Mouse (Mus musculus): ENCODE data around the gene Map7d3. TPM values are rescaled to one million over a fixed set of nuclear protein-coding genes. Genes with fewer than 3 reads are reported as not detected.

The Map7d3 gene
- polyA plus RNA-seq (2014; fragmentation: Illumina TruSeq; extraction: RNeasy Lipid Tissue Mini Kit (QIAGEN cat#74804); ENCODE audit: insufficient read depth, low read depth, low replicate concordance): 0.38 TPM

GRCm38 (mm10) chrX:56821765-56822603, at the start of gene Map7d3:
TSS of gene Map7d3 (minus strand) at chrX:56822326.

GRCm38 (mm10) chrX:56869863-56870262, 47.7 kb upstream of the Map7d3 start, which contains the start of gene Adgrg4:
TSS of gene Adgrg4 (plus strand) at chrX:56870163.

Other genes starting within 250 kb of the Map7d3 start
- 12.5 TPM for gene Mmgt1, start 224.3 kb downstream of the Map7d3 start, polyA plus RNA-seq (2014; fragmentation: Illumina TruSeq; extraction: RNeasy Lipid Tissue Mini Kit (QIAGEN cat#74804); ENCODE audit: insufficient read depth, low read depth, low replicate concordance)
- 17.1 TPM for gene Slc9a6, start 212.6 kb downstream of the Map7d3 start, polyA plus RNA-seq (2014; fragmentation: Illumina TruSeq; extraction: RNeasy Lipid Tissue Mini Kit (QIAGEN cat#74804); ENCODE audit: insufficient read depth, low read depth, low replicate concordance)
- 378 TPM for gene Fhl1, start 90.5 kb downstream of the Map7d3 start, polyA plus RNA-seq (2014; fragmentation: Illumina TruSeq; extraction: RNeasy Lipid Tissue Mini Kit (QIAGEN cat#74804); ENCODE audit: insufficient read depth, low read depth, low replicate concordance)
- gene Adgrg4, start 47.8 kb upstream of the Map7d3 start, polyA plus RNA-seq (2014; fragmentation: Illumina TruSeq; extraction: RNeasy Lipid Tissue Mini Kit (QIAGEN cat#74804); ENCODE audit: insufficient read depth, low read depth, low replicate concordance): not detected
- gene Brs3, start 220.7 kb upstream of the Map7d3 start, polyA plus RNA-seq (2014; fragmentation: Illumina TruSeq; extraction: RNeasy Lipid Tissue Mini Kit (QIAGEN cat#74804); ENCODE audit: insufficient read depth, low read depth, low replicate concordance): not detected
- gene Htatsf1, start 231.3 kb upstream of the Map7d3 start, polyA plus RNA-seq (2014; fragmentation: Illumina TruSeq; extraction: RNeasy Lipid Tissue Mini Kit (QIAGEN cat#74804); ENCODE audit: insufficient read depth, low read depth, low replicate concordance): 24.2 TPM